Mouse (Mus musculus): ENCODE results near the gene Cd2ap.
"Not testable (repeated sequence)": the region's sequence is repeated elsewhere in the genome, so short reads cannot be mapped to it uniquely, and the experiment has no call there.

Gene Cd2ap

GRCm38 (mm10) chr17:42876001-42876903 is at the start of gene Cd2ap:
Gene Cd2ap (minus strand): TSS chr17:42876665.
- DNase-seq (ENCODE audit: low spot score in 2 of 2) = peak; percentile 95 to 97

DNA sequence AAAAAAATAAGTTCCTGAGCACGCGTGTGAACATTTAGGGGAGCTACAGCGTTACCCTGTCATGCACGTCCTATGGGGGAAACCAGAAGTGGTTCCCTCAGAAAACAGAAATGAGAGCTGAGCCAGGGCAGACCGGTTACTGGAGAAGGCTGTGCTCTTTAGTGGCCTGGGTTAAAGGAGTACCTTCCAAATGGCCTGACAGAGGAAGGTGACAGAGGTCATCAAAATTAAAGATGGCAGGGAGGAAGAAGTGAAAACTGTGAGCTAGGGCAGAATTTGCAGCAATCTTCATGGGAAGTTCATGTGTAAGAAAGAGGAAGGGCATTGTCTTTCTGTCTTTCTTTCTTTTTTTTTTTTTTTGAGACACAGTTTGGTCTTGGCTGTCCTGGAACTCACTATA is 48.3 kb upstream of the Cd2ap start:
- DNase-seq (ENCODE audit: low spot score in 2 of 2) = no peak

GRCm38 (mm10) chr17:42918810-42919209 is 42.3 kb upstream of the Cd2ap start:
- DNase-seq (ENCODE audit: low spot score in 2 of 2) = no peak

- DNase-seq (ENCODE audit: low spot score in 2 of 2) = no peak
Measured at GRCm38 (mm10) chr17:42914726-42915125, 38.3 kb upstream of the Cd2ap start.

DNA sequence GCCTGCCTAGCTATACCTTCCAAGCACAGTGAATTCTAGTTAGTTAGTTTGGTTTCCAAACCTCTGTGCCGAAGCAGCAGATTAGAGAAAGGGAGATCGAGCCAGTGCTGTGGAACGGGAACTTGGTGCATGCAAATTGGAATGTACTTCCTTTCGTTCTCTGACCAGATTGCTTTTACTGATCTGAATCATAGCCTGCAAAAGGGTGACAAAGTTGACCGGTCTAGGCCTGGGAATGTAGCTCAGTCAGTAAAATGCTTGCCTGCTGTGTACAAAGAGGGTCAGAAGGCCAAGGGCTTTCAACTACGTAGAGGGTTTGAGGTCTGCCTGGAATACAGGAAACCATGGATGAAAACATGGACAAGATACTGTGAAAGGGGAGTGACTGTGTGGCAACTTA is 35.7 kb upstream of the Cd2ap start:
- DNase-seq (ENCODE audit: low spot score in 2 of 2) = no peak

DNA sequence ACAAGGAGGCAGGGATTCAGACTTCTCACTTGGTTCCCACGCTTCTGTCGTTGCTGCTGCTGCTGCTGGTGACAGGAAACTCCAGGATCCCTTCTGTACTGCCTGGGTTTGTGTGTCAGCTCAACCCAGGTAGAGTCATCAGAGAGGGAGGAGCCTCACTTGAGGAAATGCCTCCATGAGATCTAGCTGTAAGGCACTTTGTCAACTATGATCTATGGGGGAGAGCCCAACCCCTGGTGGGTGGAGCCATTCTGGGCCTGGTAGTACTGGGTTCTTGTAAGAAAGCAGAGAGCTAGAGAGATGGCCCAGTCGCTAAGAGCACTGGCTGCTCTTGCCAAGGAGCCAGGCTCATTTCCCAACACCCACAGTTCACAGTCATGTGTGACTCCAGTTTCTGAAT is 34.0 kb upstream of the Cd2ap start:
- no peak for DNase-seq (ENCODE audit: low spot score in 2 of 2)

DNA sequence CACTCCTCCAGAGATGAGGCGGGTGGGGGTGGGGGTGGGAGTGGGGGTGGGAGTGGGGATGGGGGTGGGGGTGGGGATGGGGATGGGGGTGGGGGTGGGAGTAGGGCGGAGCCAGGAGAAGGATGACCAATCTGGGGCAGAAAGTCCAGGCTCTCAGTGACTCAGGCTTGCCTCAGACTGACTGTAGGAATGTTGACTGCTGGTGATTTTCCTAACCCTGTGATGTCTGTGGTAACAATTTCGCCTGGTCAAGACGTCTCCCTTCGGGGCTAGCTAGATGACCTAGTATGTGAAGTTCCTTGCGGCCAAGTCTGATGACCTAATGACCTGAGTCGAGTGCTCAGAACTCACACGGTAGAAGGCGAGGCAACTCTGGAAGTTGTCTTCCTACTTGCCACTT is 32.9 kb upstream of the Cd2ap start:
- DNase-seq (ENCODE audit: low spot score in 2 of 2) = no peak

DNA sequence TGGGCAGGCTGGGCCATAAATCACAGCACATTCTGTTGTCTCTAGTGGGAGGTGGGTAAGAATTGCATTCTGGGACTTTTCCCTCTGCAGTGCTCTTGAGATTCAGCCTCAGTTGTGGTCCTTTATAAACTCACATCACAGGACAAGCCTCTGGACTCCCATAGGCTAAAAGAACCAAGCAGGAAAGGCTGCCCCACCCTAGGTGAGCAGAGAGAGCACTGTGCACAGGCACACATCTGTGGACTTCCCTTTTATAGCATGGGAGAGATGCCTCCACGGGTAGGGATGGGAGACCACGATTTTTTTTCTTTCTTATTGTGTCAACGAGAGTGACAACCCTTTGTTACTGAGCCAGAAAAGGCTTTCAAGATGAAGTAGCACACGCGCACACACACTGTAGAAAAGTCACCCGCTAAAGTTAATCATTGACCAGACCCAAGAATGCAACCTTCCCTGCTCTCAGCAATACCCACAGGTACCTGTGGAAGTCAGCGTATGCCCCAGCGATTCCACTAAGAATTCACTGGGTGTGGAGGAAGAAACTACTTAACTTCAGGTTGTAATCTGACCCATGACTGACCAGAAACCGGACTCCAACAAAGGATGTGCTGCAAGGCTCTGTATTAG is 32.4 kb upstream of the Cd2ap start:
- DNase-seq (ENCODE audit: low spot score in 2 of 2) = no peak

GRCm38 (mm10) chr17:42908136-42908535 is 31.7 kb upstream of the Cd2ap start:
- no peak for DNase-seq (ENCODE audit: low spot score in 2 of 2)

- not testable (repeated sequence) for DNase-seq (ENCODE audit: low spot score in 2 of 2)
Measured at GRCm38 (mm10) chr17:42906456-42906855, 30.0 kb upstream of the Cd2ap start.

- DNase-seq (ENCODE audit: low spot score in 2 of 2) = no peak
Measured at GRCm38 (mm10) chr17:42905919-42906318, 29.5 kb upstream of the Cd2ap start.

DNA sequence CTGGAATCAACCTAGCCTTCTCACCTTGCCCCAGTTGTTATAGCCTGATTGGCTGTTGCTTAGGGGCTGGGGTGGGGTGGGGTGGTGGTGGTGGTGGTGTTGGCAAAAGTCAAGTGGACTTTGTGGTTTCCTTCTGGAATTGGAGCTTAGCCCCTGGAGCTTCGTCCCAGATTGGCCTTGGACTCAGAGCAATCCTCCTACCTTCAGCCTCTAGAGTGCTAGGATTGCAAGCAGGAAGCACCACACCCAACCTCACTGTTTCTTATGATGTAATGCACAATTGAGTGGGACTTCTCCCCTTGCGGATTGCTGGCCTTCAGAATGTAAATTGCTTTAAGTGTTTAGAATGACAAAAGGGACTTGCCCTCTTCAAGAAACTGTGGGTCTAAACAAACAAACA is 24.3 kb upstream of the Cd2ap start:
- no peak for DNase-seq (ENCODE audit: low spot score in 2 of 2)

DNA sequence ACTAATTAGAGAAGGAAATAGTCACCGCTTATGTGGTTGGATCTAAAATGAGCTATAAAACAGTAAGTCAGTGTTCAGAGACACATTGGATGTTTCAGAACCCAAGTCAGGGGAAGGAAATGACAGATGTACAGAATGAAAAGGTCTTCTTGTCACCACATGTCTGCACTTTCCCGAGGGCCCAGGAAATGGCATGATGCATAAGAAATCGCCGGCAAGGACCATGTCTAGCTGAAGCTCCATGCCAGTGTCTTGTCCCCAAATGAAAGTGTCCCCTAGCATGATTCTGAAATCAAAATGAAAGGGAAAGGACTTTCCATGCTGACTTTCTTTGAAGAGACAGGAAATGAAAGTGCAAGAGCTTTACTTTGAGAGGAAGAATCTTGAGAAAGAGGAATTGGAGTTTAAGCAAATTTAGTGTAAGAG is 10.8 kb upstream of the Cd2ap start:
- DNase-seq (ENCODE audit: low spot score in 2 of 2) = no peak

GRCm38 (mm10) chr17:42885091-42885501 is 8.6 kb upstream of the Cd2ap start:
- DNase-seq (ENCODE audit: low spot score in 2 of 2) = no peak

GRCm38 (mm10) chr17:42884382-42884781 is 7.9 kb upstream of the Cd2ap start:
- DNase-seq (ENCODE audit: low spot score in 2 of 2) = no peak

GRCm38 (mm10) chr17:42883769-42884168 is 7.3 kb upstream of the Cd2ap start:
- no peak for DNase-seq (ENCODE audit: low spot score in 2 of 2)

DNA sequence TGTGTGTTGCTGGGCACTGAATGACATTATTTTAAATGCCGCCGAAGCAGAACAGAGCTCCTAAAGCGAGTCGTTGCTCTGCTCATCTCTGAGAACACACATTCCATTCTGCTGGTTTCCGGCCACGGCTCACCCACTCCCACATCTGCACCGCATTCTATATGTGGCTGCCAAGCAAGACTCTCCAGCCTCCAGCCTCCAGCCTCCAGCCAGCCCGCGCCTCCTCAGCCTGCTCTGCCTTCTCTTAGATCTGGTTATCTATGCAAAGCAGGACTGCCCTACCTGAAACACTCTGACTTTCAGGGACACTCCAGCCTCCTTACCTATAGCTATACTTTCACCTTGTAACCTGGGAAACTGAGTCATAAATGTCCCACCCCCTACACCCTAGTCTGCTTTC is 6.8 kb upstream of the Cd2ap start:
- no peak for DNase-seq (ENCODE audit: low spot score in 2 of 2)

- DNase-seq (ENCODE audit: low spot score in 2 of 2) = no peak
Measured at GRCm38 (mm10) chr17:42882873-42883272, 6.4 kb upstream of the Cd2ap start.

DNA sequence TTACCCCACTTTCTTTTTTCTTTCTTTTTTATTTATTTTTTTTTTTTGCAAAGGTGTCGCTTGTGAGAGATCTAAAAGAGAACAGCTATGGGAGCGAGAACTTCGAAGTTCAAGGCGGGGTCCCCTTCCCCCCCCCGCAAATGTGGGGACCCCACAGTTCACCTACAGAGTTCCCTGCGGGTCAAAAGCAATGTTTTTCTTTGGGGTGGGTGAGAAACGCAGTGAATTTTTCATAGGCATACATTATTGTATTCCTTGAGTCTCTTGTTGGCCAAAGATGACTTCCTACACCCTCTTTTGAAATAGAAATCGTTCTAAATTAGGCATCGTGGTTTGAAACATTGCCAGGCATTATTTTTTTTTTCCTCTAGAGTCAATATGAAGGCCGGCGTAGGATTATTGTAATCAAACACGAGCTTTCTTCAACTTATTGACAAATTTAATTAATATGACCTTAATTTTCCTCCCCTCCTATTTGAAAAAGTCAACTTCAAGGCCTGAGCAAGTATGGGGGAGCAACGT is 500 bp upstream of the Cd2ap start:
- DNase-seq (ENCODE audit: low spot score in 2 of 2) = no peak

DNA sequence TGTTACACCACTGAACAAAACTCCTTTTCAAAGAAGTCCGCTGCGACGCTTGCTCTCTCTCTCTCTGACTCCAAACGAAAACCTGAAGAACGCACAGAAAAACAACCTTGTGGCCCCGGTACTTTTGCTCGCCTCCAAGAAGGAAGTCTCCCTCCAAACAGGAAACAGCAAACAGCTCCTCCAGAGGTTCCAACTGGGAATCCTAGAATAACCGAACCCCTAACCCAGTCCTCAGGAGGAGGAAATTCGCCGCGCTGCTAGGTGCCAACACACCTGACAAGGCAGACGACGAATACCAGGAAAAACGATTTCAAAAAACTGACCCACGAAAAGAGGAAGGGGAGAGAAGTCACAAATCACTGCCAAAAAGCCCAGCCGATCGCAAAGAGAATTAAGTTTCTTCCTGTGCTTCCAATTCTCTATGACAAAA is 879 bp downstream of the Cd2ap start:
- DNase-seq (ENCODE audit: low spot score in 2 of 2) = peak in 1 of 2 experiments; percentile 21

DNA sequence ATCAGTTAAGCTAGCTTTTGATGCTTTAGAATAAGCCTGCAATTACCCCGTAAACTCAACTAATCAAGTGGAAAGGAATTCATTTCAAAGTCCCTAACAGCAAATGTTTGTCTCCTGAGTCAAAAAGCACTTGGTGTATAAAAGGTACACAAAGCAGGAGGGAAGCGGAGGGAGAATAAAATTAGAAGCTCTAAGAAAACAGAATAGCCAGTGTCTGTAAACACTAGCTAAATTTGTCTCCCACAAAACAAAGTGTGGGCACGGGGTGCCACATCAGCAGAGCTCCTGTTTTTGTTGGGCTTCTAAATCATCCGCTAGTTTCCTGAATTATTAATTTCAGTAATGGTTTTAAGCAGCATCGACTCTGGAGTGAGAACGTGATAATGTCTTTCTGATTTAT is 1.4 kb downstream of the Cd2ap start:
- DNase-seq (ENCODE audit: low spot score in 2 of 2) = no peak

DNA sequence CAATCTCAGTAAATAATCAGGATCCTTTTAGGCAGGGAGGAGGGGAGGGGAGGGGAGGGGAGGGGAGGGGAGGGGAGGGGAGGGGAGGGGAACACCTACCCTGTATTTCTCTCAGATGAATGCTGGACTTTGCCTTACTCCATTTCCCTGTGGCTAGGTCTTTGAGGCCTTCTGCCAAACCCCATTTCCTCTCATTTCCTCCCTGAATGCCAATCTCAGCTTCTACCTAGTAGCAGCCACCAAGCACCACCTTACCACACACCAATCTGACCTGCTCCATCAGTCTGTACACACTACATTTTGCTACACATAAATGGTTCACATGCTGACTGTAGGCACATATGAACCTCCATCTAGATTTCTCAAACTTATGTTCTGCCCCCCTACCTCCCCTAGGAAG is 6.0 kb downstream of the Cd2ap start:
- no peak for DNase-seq (ENCODE audit: low spot score in 2 of 2)

- DNase-seq (ENCODE audit: low spot score in 2 of 2) = no peak
Measured at GRCm38 (mm10) chr17:42863186-42863585, 13.3 kb downstream of the Cd2ap start.
